Mouse (Mus musculus) yolk sac, embryonic 10.5 days (tissue): ENCODE data around the gene Ciao1.
A peak's percentile ranks its signal among the peaks of the same experiment; 100 is the strongest.
"Not testable (repeated sequence)": the region's sequence is repeated elsewhere in the genome, so short reads cannot be mapped to it uniquely, and the experiment has no call there.

Source experiments
- DNase-seq: peaks from one replicate; pipeline ENCODE4 v3.0.0-alpha.2; 2017; ENCODE audit warnings: low spot score

The Ciao1 gene

GRCm38 (mm10) chr2:127247592-127248333 lies at the start of gene Ciao1, which contains the start of gene Tmem127:
Ciao1 (minus strand) TSS chr2:127247816.
Tmem127 (plus strand) TSS chr2:127247908.
- DNase-seq: peak; percentile 99

GRCm38 (mm10) chr2:127297001-127297805 lies 49.6 kb upstream of the Ciao1 start:
- DNase-seq: no peak

- DNase-seq: no peak
These were observed 44.6 kb upstream of the Ciao1 start for GRCm38 (mm10) chr2:127292250-127292649.

GRCm38 (mm10) chr2:127278162-127278561 lies 30.5 kb upstream of the Ciao1 start:
- DNase-seq: no peak

DNA sequence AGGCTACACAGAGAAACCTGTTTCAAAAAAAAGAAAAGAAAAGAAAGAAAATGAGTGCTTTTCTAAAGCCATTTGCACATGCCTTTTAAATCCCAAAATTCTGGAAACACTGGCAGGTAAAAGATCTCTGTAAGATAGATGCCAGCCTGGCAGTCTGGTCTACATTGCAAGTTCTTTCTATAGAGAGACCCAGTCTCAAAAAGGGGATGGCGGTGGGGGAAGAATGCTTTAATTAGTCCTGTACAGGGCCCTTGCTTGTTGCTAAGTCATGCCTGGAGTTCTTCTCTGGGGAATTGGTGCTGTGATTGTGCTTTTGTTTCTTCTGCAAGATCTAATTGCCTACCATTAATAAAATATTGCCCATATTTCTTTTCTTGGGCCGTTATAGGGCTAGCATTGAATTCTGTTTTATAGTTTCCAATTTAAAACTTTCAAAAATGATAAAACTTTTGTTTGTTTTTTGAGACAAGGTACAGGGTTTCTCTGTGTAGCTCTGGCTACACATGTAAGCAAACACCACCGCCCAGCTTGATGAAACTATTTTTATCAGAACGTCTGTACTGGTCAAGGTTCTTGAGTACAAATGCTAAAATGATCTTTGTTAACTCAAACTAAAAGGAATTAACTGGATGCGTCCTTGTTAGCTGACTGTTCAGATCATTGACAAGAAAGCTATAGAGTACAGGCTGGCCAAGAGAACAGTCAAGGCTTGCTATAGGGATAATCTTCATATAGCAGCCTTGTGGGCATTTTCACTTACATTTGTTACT lies 28.1 kb upstream of the Ciao1 start:
- DNase-seq: no peak

- no peak for DNase-seq
These were observed 27.0 kb upstream of the Ciao1 start for GRCm38 (mm10) chr2:127274590-127274989.

DNA sequence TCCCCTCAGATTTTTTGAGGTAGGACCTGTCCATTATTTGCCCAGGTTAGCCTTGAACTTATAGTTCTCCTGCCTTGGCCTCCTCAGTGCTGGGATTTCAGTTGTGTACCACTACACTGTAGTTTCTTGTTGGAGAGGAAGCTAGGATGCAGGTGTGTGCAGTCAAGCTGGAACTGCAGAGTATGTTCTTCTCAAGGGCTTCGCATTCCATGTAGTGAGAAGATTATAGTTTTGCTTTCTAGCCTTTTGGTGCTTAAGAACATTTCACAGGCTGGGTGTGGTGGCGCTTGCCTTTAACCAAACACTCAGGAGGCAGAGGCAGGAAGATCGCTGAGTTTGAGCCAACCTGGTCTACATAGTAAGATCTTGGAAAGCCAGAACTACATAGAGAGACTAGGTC lies 25.2 kb upstream of the Ciao1 start:
- no peak for DNase-seq

DNA sequence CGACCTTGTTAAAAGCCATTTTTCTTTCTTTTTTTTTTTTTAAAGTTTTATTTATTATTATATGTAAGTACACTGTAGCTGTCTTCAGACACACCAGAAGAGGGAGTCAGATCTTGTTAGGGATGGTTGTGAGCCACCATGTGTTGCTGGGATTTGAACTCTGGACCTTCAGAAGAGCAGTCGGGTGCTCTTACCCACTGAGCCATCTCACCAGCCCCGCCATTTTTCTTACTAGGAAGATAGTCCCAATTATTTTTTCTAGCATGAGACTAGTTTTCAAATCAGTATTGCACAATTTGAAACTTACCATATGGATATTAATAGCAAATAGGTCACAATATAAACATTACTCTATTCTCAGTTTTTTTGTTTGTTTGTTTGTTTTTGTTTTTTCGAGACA lies 24.4 kb upstream of the Ciao1 start:
- DNase-seq: not testable (repeated sequence)

GRCm38 (mm10) chr2:127271042-127271515 lies 23.5 kb upstream of the Ciao1 start:
- no peak for DNase-seq

GRCm38 (mm10) chr2:127270300-127271041 lies 22.9 kb upstream of the Ciao1 start:
- DNase-seq: peak; percentile 82

DNA sequence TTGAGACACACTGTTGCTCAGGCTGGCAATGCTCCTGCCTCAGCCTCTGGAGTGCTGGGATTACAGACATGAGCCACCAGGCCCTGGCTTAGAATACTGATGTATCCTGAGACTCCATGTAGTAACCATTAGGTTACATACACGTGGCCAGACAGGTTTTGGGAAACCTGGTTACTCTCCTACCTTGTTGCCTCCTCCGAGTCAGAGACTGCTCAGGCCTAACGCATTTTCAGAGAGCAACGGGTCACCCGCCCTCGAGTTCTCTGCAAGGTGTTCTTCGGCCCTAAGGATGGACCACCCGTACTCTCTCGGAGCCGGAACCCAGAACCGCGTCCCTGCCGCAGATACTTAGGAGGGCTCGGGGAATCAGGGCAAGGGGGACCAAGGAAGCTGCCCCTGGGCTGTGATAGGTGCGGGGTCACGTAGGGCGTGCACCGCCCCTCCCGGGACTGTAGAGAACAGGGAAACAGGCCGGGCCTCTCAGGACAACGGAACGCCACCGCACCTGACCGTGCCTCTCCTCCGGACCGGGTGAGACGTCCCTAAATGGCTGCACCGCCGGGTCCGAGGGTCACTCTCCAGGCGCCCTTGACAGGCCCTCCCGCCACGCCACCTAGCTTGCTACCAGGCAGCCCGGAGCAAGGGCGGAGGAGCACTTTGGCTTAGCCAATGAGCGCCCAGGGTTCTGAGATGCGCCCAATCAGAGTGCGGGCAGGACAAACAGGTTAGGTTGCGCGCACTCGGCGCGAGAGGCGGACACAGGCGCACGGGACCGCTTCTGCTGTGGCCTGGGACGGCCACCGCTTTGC lies 22.1 kb upstream of the Ciao1 start, which contains the start of gene Stard7:
Stard7 (plus strand) TSS at position 728 of the 809 bp plus-strand sequence.
- peak; percentile 98 for DNase-seq

DNA sequence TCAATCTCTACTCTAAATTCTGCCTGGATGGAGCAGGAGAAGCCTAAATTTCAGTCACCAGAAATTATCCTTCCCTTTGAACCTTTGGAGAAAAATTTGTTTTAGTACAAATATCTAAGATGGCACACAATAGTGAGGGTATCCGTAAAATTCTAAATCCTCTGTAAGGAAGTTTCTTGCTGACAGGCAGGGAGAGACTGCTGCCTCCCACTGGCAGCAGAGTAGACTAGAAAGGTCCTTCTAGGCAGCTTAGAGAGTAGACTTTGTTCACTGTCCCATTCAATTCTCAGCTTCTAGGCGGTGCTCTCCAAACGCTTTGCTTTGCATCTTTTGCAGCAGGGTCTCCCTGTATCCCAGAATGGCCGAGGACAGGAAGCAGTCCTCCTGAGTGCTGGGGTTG lies 20.2 kb upstream of the Ciao1 start:
- DNase-seq: no peak

DNA sequence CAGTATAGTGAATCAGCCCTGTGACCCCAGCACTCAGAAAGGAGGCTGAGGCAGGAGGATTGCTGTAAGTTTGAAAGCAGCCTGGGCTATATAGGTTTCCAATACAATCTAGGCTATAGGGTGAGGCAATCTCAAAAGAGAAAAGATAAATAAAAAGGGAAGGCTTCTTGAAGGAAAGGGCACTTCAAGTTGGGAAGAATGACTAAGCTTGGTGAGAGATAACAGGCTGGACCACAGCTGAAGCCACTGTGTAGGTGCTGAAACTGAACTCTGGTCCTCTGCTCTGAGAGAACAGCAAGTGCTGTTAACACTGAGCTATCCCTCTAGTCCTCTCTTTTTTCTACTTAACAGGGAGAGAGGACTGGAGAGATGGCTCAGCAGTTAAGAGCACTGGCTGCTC lies 14.9 kb upstream of the Ciao1 start:
- no peak for DNase-seq

DNA sequence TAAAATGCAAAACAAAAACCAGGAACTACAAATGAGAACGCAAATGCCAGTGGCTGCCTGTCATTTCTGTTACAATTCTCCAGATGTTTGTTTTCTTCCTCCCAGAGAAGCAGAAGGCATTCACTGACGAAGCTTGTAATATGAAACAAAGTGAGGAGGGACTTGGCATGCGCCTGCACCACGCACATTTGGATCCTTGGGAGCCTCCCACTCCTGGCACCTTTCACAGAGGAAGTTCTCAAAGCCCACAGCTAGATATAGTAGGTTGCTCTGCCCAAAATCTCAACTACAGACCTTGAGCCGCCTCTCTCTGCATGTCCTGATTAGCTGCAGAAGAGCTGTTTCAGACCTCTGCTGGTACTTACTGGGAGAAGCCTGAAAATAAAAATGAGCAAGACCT lies 11.7 kb upstream of the Ciao1 start:
- no peak for DNase-seq

- DNase-seq: no peak
These were observed 7.7 kb upstream of the Ciao1 start for GRCm38 (mm10) chr2:127255294-127255693.

- DNase-seq: no peak
These were observed 7.1 kb upstream of the Ciao1 start for GRCm38 (mm10) chr2:127254604-127255134.

DNA sequence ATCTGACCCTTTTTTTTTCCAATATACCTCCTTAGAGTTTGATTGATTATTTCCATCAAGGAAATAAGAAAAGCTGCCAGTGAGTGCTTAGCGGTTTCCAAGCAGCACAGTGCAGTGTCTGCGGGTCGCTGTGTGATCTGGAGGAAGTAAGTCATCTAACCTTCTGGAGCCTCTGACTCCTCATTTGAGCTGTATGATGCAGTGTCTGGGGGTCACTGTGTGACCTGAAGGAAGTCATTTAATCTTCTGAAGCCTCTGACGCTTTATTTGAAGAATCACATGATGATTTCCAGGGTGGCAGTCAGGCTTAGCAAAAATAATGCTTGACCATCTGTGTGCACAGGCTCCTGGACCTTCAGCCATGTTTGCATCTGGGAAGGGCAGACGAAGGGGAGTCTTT lies 5.2 kb upstream of the Ciao1 start:
- no peak for DNase-seq

DNA sequence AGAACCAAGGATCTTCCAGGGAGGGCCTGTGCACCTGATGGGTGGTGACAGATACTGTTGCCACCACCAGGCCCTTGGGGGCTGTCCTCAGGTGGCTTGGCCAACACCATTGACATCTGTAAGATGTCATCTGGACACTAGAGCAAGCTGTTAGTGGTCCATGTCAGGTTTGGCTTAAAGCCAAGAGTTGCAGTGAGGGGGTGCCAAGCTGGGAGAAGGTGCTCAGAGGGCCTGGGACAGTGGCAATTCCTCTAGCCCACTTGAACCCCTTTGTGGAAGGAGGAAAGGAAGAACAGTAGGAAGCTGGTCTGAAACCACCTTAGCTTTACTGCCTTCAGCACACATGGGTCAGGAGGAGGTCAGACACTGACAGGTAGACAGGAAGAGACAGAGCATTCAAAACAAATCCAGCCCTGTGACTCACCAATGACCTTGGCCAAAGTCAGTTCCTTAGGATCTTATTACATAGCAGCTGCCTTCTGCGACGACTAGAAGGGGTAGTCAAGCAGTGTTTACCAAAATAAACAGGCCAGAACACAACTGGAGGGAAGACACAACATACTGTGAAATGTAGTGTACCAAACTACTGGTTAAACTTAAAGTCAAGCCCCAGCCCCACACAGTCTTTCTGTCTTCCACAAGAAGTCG lies 4.4 kb upstream of the Ciao1 start:
- no peak for DNase-seq

DNA sequence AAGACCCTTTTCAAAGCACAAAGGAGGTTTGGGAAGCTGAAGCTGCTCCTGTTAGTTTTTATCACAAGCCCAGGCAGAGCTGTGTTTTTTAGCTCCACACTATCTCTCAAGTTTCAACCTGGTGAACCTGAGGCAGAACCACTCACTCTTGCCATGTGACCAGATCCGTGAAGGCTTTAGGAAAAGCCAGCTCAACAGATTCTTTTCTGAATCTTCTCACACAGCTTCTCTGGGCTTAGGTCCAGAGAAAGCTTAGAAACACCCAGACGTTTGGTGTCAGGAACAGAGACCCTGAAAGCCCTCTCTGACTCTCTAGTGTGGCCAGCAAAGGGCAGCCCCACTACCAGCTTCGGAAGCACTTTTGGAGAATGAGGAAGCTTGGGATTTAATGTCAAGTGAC lies 3.8 kb upstream of the Ciao1 start:
- no peak for DNase-seq
